Mouse (Mus musculus) midbrain, embryonic 15.5 days (tissue): ENCODE results near the gene 1810030O07Rik. TPM values are rescaled to one million over a fixed set of nuclear protein-coding genes. Genes with fewer than 3 reads are reported as not detected.
"Not testable (repeated sequence)": the region's sequence is repeated elsewhere in the genome, so short reads cannot be mapped to it uniquely, and the experiment has no call there.

Experiments
- ATAC-seq: fragments of 200-750 bp; cut with Nextera tagmentation; replicated peaks from 2 replicates; pipeline ENCODE4 v1.8.0; 2017; ENCODE audit warnings: moderate TSS enrichment
- H3K27ac ChIP-seq: fragments of 300-500 bp; sonication (generic); 2 replicates; pipeline ENCODE4 v1.5.1; 2015; ENCODE audit warnings: mild to moderate bottlenecking, inconsistent platforms
- H3K27me3 ChIP-seq: fragments of 300-500 bp; sonication (generic); replicated peaks from 2 replicates; pipeline ENCODE4 v1.6.1; 2015; ENCODE audit warnings: inconsistent platforms
- H3K36me3 ChIP-seq: fragments of 300-500 bp; sonication (generic); replicated peaks from 2 replicates; pipeline ENCODE4 v1.6.1; 2015; ENCODE audit warnings: inconsistent platforms
- H3K4me1 ChIP-seq: fragments of 300-500 bp; sonication (generic); 2 replicates; pipeline ENCODE4 v1.6.1; 2015; ENCODE audit warnings: inconsistent platforms
- H3K4me2 ChIP-seq: fragments of 300-500 bp; sonication (generic); 2 replicates; pipeline ENCODE4 v1.6.1; 2015; ENCODE audit warnings: inconsistent platforms, mild to moderate bottlenecking, moderate library complexity
- H3K4me3 ChIP-seq: fragments of 300-500 bp; sonication (generic); 2 replicates; pipeline ENCODE4 v1.5.1; 2015; ENCODE audit warnings: mild to moderate bottlenecking, inconsistent platforms
- H3K9ac ChIP-seq: fragments of 300-500 bp; sonication (generic); 2 replicates; pipeline ENCODE4 v1.6.1; 2015; ENCODE audit warnings: mild to moderate bottlenecking, inconsistent platforms
- H3K9me3 ChIP-seq: fragments of 300-500 bp; sonication (generic); 2 replicates; pipeline ENCODE4 v1.6.1; 2016; ENCODE audit warnings: inconsistent platforms
- WGBS: fragments of 180-500 bp; shearing (Covaris S2); methylation state at CpG from one replicate; pipeline ENCODE4 v1.1.7; 2015; ENCODE audit warnings: mixed read lengths; 5-methylcytosine and 5-hydroxymethylcytosine counted together
- polyA plus RNA-seq: library from polyadenylated mRNA; unstranded; fragments of >200 nt; fragmentation: Nextera tagmentation; extraction: Ambion mirVana; gene quantifications from 2 replicates; pipeline ENCODE4 v1.2.1, GENCODE M21; 2015

Gene 1810030O07Rik
- polyA plus RNA-seq, 1 experiment from 2014 or later: 27.0 TPM

GRCm38 (mm10) chrX:12611211-12611610 is 62.3 kb downstream of the 1810030O07Rik start:
- Histone ChIP-seq H3K4me1 (no peaks in the 10 kb centered on the region), H3K9me3 (no peaks in the 10 kb centered on the region), H3K4me3 (no peak overlapping the region), H3K9ac (no peak overlapping the region), H3K36me3 (no peaks in the 10 kb centered on the region; the same call in 1 of the 2 replicates), H3K27me3 (no peaks in the 10 kb centered on the region), H3K4me2 (no peak overlapping the region), H3K27ac (no peak overlapping the region)
- 71% methylated on average over 2 of the region's 2 CpGs for WGBS
- ATAC-seq: no peak

GRCm38 (mm10) chrX:12610541-12610940 is 62.9 kb downstream of the 1810030O07Rik start:
- not testable (repeated sequence) for H3K36me3 ChIP-seq, ATAC-seq, H3K4me3 ChIP-seq

More at GRCm38 (mm10) chrX:12610541-12610940, 62.9 kb downstream of the 1810030O07Rik start:
- H3K4me1 ChIP-seq, H3K9ac ChIP-seq, H3K9me3 ChIP-seq, H3K27ac ChIP-seq, H3K27me3 ChIP-seq, H3K4me2 ChIP-seq: not testable (repeated sequence)

Other genes starting within 250 kb of the 1810030O07Rik start
- 192 TPM in 2 replicates for gene Atp6ap2, start 85.9 kb downstream of the 1810030O07Rik start, polyA plus RNA-seq
- 13.5 and 14.3 TPM in 2 replicates for gene Med14, start 88.4 kb upstream of the 1810030O07Rik start, polyA plus RNA-seq